Mouse (Mus musculus) thymus, postnatal 4 days (tissue): ENCODE measurements around the gene Slc12a8.

Experiments used
- DNase-seq: peaks from one replicate; pipeline ENCODE4 v3.0.0; 2021

Slc12a8 gene

DNA sequence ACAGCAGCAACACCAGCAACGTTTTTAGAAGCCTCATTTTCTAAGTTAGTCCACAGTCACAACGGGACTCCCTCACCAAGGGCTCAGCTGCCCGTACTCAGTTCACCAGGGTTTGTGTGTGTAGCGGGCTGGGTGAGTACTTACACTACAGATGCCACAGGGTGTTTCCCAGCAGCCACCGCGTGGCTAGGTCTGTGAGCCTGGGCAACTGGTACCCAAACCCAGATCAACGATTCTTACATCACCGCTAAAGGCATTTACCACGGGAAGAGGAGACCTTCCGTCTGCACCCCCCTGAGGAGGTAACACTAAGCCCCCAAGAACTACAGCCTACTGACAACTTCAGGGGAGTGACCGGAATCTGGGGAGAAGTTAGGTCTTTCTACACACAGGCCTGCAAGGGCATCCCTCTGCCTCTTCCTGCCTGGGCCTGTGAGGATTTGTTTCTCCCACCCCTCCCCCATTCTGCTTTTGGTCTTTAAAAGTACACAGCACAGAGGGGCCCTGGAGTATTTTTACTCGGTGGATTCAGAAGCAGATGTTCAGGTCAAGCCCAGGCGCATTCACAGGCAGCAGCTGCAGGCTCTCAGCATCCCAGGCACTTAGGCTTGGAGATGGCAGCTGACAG lies 67.4 kb downstream of the Slc12a8 start:
- DNase-seq: peak; percentile 55

GRCm38 (mm10) chr16:33585083-33585460 lies 67.9 kb downstream of the Slc12a8 start:
- DNase-seq: no peak

- no peak for DNase-seq
These were observed 70.4 kb downstream of the Slc12a8 start for GRCm38 (mm10) chr16:33587283-33588127.

DNA sequence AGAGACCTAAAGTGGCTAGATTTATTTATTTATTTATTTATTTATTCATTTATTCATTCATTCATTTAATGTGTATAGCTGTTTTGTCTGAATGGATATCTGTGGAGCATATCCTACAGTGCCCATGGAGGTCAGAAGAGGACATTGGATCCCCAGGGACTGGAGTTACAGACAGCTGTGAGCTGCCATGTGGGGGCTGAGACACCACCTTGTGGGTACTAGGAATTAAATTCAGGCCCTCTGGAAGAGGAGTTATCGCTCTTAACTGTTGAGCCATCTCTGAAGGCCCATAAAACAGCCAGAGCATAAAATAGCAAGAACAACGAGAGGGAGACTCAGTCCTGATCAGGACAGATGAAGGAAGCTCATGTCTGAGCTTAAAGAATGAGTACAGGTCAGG lies 71.7 kb downstream of the Slc12a8 start:
- DNase-seq: no peak

- DNase-seq: no peak
These were observed 73.3 kb downstream of the Slc12a8 start for GRCm38 (mm10) chr16:33590438-33590837.

DNA sequence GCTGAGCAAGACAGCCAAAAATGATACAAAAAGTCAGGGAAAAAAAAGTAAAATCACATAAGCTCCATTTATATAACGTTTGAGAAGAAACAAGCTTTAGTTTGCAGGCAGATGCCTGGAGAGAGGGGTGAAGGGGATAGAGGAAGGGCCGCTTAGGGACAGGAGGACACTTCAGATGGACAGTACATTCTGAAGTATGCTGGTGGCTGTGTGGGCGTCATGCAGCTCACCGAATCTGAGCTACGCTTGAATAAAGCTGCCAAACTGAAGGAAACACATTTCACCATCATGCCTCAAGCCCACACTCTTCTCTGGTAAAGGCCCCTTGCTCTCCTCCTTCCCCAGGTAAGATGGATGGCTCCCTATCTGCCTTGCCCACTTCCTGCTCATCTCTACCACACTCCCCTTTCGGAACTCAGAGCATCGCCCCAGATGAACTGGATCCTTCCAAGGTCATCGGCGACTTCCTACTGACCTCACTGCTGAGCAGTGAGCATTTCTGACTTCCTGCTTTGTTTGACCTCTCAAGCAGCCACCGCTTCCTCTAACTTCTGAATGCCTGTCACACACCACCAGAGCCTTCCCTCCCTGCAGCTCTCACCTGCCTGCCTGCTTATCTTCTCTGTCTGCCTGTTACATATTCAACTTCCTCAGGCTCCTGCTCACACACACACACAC lies 74.4 kb downstream of the Slc12a8 start:
- peak; percentile 24 for DNase-seq

DNA sequence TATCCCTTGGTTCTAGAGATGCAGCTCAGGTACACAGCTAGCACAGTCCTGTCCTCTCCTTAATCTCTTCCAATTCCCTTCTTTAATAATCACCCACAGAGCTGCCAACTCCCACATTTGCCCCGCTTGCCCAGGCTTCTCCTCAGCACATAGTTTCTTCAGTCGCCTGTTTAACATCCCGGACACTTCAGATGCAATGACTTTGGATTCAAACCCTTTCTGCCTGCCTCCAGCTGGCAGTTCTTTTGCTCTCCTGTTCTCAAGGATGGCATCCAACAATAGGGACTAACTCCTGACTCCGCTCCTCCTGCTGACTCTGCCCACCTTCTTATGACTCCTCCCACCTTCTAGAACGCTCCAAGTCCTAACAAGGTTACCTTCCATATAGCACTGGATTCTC lies 75.2 kb downstream of the Slc12a8 start:
- DNase-seq: no peak

DNA sequence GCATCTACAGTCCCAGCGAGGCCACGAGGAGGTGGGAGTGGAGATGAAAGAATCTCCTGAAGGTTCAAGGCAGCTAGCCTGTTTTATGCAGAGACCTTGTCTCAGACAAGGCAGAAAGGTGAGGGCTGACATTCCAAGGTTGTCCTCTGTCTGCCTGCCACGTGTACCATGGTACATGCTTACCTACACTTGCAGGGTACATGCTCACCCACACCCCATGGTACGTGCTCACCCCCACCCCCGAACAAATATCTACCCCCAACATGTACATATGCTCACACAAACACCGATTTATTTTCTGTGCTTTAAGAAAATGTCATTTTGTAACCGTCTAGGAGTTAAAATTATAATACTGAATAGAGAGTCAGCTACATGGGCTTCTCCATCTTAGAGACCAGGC lies 76.3 kb downstream of the Slc12a8 start:
- no peak for DNase-seq

- DNase-seq: no peak
These were observed 77.1 kb downstream of the Slc12a8 start for GRCm38 (mm10) chr16:33594037-33594771.

- no peak for DNase-seq
These were observed 78.2 kb downstream of the Slc12a8 start for GRCm38 (mm10) chr16:33595235-33595769.

- DNase-seq: no peak
These were observed 79.1 kb downstream of the Slc12a8 start for GRCm38 (mm10) chr16:33596213-33596612.

DNA sequence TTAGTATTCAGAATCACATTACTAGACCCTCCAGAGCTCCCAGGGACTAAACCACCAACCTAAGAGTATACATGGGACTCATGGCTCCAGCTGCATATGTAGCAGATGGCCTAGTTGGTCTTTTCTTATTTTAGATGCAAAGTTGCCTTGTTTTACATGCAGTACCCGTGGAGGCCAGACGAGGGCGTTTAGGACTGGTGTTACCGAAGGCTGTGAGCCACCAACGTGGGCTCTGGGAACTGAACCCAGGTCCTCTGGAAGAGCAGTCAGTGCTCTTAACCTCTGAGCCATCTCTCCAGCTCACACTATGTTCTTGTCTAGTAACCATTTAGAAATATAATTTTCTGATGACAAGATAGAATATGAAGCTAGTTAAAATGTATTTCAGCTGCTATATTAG lies 83.1 kb downstream of the Slc12a8 start:
- peak; percentile 73 for DNase-seq

DNA sequence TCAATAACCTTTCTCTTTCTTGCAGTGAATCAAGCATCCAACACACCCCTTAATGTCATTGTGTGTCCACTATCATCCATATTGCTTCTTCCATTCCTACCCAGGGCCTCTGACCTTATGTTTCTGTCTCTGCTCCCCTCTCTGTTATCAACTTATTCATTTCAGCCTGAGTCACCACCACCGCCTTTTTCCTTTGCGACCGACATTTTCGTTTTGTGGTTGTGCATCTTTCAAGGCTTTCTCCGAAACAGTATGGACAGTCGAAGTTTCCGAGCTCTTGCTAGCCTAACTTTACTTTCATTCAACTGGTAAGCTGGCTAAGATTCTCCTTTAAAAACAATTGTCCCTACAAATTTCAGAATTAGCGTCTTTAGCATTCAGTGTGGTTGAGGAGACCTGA lies 84.2 kb downstream of the Slc12a8 start:
- no peak for DNase-seq

DNA sequence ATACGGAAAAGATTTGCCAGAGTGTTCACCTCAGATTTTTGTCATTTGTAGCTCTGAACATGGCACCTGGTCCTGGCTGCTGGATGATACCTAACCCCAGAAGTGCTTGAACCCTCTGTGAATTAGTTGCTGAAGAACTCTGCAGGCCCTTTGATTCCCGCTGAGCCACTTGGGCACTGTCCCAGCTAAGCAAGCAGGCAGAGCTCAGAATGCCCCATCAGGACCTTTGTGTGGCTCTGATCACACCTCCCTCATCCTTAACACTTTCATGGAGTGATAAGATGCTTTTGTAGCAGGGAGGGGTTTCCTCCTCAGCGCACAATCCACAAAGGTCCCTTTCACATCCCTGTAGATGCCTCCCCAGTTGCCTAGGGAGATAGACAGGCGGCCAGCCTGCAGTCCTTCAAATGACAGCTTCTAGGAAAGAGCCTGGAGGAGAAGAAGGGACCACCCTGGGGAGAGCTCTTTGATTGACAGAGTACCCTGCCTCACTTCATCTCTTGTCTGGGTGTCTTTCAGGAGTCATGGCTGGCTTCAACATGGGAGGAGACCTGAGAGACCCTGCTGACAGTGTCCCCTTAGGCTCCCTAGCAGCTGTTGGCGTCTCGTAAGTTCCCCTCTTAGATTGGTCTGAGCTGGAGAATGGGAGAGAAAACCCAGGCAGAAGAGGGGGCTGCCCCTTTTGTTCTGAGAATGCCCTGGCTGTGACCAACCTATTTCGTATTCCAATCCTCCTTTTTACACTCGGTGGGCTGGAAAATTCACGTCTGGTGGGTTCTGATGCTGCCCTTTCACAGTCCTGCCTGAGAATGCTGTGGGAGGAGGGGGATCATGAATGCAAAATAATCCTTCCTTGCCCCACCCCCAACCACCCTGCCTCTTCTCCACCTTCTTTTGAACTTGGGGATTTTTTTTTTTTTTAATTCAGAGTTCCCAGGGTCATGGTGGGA lies 88.8 kb downstream of the Slc12a8 start:
- DNase-seq: no peak

DNA sequence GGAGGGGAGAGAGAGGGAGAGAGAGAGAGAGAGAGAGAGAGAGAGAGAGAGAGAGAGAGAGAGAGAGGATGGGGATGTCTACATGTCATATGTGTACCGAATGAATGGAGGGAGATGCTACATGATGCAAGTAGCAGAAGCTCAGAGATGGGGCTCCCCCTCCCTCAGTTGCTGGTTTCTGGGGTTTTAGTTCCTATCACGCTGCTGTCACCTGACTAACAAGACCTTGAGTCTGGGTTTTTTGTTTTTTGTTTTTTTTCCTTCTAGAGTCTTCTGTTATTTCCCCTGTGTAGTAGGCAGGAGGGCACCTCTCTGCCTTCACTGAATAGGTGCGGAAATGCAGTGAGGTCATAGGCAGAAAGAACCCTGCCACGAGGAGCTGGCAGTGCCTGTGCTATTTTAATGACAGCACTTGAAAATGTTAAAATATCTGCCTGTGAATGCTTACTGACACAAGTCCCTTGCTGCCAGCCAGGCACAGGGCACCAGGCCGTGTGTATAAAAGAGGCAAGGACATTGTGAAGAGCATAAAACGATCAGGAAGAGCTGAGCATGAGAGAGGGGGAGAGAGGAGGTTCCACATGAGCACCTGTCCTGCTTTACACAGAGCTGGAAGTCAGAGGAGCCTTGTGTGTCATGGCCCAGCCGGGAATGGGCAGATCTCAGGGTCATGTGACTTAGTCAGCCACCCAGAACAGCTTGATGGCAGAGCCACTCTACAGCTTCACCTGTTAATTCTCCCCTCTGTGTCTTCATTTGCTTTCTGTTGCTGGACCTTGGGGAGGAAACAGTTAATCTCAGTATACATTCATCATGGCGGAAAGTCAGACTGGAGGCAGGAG lies 89.8 kb downstream of the Slc12a8 start:
- no peak for DNase-seq

DNA sequence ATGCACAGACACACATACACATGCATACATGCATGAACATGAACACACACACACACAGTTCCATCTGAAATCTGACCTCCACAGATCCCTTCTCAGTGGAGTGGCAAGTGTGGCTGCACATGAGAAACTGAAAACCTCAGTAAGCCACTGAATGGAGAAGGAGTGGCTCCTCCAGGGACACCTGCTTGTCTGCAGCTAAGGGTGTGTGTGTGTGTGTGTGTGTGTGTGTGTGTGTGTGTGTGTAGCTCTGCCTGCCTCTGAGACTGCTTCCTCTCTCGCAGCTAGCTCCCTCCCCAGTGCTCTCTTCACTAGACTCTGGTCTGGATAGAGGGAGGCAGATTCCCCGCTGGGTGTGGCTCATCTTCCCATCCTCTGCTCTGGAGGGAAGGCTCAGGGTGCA lies 92.4 kb downstream of the Slc12a8 start:
- DNase-seq: peak; percentile 11

DNA sequence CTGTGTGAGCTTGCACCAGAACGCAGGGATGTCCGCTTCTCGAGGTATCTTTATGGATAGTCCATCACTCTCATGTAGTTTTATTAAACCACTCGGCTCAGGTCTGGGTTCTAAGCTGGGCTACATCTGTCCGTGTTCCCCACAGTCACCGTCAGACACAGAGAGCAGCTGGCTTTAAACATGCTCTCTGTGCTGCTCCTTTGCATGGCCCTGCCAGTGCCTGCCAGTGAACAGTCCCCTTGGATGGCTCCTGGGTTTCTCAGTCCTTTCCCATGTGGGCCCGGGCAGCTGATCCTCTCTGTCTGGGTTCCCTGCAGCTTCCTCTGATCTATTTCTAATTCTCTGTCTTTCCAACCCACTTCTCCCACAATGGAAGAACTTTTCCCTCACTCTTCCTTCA lies 93.3 kb downstream of the Slc12a8 start:
- DNase-seq: no peak

DNA sequence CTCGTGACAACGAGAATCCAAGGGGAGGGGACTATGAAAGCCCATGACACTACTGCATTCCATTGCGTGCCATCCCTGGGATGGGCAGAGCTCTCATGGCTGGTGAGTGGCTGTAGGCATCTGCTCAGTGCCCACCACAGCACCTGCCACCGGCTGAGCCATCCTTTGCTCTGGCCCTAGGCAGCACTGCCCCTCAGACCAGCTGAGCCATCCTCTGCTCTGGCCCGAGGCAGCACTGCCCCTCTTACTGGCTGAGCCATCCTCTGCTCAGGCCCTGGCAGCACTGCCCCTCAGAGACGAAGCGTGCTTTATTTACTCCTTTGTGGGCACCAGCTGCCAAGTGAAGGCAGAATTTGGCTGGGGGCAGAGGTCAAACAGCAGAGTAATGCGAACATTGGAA lies 94.2 kb downstream of the Slc12a8 start:
- no peak for DNase-seq

GRCm38 (mm10) chr16:33612056-33612770 lies 95.1 kb downstream of the Slc12a8 start:
- DNase-seq: no peak

GRCm38 (mm10) chr16:33615986-33616385 lies 98.9 kb downstream of the Slc12a8 start:
- no peak for DNase-seq
